Mouse (Mus musculus) G1E (cell line): ENCODE measurements around the gene Cadm4.

Experiments used
- CTCF ChIP-seq: IDR thresholded peaks from 2 replicates; pipeline ENCODE4 v1.5.1; 2012; ENCODE audit warnings: low read depth, low read length, inconsistent platforms, mixed read lengths
- TAL1 ChIP-seq: conservative IDR thresholded peaks from 2 replicates; pipeline ENCODE4 v1.6.1; 2012; ENCODE audit warnings: low read depth, low read length, inconsistent platforms, mixed read lengths

DNA sequence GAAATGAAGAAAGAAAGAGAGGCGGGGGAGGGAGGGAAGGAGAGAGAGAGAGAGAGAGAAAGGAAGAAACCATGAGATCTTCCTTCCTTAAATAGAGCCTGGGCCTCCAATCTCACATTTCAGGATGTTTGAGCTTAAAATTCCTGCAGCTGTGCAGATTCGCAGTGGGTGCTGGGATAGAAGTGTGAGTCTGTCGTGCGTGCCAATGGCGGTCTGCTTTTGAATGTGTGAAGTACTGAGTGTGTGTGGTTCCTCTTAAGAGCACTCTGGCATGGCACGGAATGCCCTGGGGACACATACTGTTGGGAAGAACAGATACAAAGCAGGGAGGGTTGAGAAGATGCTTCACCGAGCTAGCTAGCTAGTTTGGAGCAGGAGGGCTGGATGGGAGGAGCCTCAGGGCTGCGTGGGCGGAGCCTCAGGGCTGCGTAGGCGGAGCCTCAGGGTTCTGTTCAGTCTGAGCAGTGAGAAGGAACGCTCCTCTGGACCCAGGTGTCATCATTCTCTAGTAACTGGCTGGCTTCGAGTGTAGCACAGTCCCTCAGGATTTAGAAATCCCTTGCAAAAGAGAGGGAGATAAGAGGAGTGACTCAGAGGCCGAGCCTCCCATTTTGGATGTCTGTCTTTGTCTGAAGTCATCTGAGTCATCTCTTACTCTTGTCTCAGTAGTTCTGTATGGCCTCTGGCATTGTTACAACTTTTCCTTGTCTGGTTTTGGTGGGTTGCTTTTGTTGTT is 32.9 kb upstream of the Cadm4 start:
- no peak for TF ChIP-seq CTCF
- TF ChIP-seq TAL1 = no peak
